Mouse (Mus musculus) heart, embryonic 16.5 days (tissue): ENCODE measurements around the gene Smdt1. TPM values are rescaled to one million over a fixed set of nuclear protein-coding genes. Genes with fewer than 3 reads are reported as not detected.
"Not testable (repeated sequence)": the region's sequence is repeated elsewhere in the genome, so short reads cannot be mapped to it uniquely, and the experiment has no call there.

Source experiments
- ATAC-seq: fragments of 200-750 bp; cut with Nextera tagmentation; replicated peaks from 2 replicates; pipeline ENCODE4 v1.8.0; 2017; ENCODE audit warnings: moderate number of reproducible peaks; ENCODE audit not compliant: insufficient read depth, low FRiP score; ENCODE audit errors: extremely low read depth
- H3K27ac ChIP-seq: fragments of 300-500 bp; sonication (generic); 2 replicates; pipeline ENCODE4 v1.5.1; 2014; ENCODE audit warnings: mild to moderate bottlenecking, low read length, control low read depth, moderate library complexity
- H3K27me3 ChIP-seq: fragments of 300-500 bp; sonication (generic); 2 replicates; pipeline ENCODE4 v1.6.1; 2014; ENCODE audit warnings: low read length, mixed read lengths; ENCODE audit not compliant: control insufficient read depth, insufficient read depth
- H3K36me3 ChIP-seq: fragments of 300-500 bp; sonication (generic); 2 replicates; pipeline ENCODE4 v1.6.1; 2014; ENCODE audit not compliant: control insufficient read depth, insufficient read depth
- H3K4me1 ChIP-seq: fragments of 300-500 bp; sonication (generic); 2 replicates; pipeline ENCODE4 v1.6.1; 2014; ENCODE audit warnings: low read length, mixed read lengths; ENCODE audit not compliant: control insufficient read depth, insufficient read depth
- H3K4me2 ChIP-seq: fragments of 300-500 bp; sonication (generic); 2 replicates; pipeline ENCODE4 v1.6.1; 2014; ENCODE audit warnings: low read depth, mild to moderate bottlenecking, control low read depth, low read length
- H3K4me3 ChIP-seq: fragments of 300-500 bp; sonication (generic); 2 replicates; pipeline ENCODE4 v1.5.1; 2014; ENCODE audit warnings: mild to moderate bottlenecking, control low read depth, low read length
- H3K9ac ChIP-seq: fragments of 300-500 bp; sonication (generic); 2 replicates; pipeline ENCODE4 v1.6.1; 2014; ENCODE audit warnings: low read length, control low read depth
- H3K9me3 ChIP-seq: fragments of 300-500 bp; sonication (generic); replicated peaks from 2 replicates; pipeline ENCODE4 v1.6.1; 2016; ENCODE audit warnings: low read length; ENCODE audit not compliant: control insufficient read depth
- WGBS: fragments of 180-500 bp; shearing (Covaris S2); extraction: QIAGEN DNeasy Blood & Tissue Kit; methylation state at CpG from one replicate; pipeline ENCODE4 v1.1.7; 2014; 5-methylcytosine and 5-hydroxymethylcytosine counted together
- microRNA-seq: library from miRNA; unstranded; fragments of <30 nt; microRNA quantifications from one replicate; pipeline ENCODE4, GENCODE M21; 2017
- polyA plus RNA-seq: library from polyadenylated mRNA; unstranded; fragments of >200 nt; fragmentation: Nextera tagmentation; extraction: Ambion mirVana; gene quantifications from 2 replicates; pipeline ENCODE4 v1.2.1, GENCODE M21; 2015

Smdt1 gene
- polyA plus RNA-seq, 1 experiment from 2014 or later = 340 TPM

GRCm38 (mm10) chr15:82382441-82382840 is 43.7 kb downstream of the Smdt1 start:
- no peak for ATAC-seq
- Histone ChIP-seq H3K9me3 (0 out of 2 replicates have a peak, but pooled peaks cover 3% of the 10 kb centered on the region), H3K36me3 (no peaks in the 10 kb centered on the region), H3K27ac (no peak overlapping the region), H3K4me2 (no peak overlapping the region), H3K9ac (no peak overlapping the region), H3K4me3 (no peak overlapping the region), H3K4me1 (peaks cover 19% of the 10 kb centered on the region), H3K27me3 (no peaks in the 10 kb centered on the region)
- 92% methylated on average over 2 of the region's 2 CpGs for WGBS

GRCm38 (mm10) chr15:82385729-82386128 is 47.0 kb downstream of the Smdt1 start:
- H3K9ac ChIP-seq = no peak overlapping the region
- 0 out of 2 replicates have a peak, but pooled peaks cover 3% of the 10 kb centered on the region for H3K9me3 ChIP-seq
- H3K27ac ChIP-seq = no peak overlapping the region
- 85% methylated on average over 2 of the region's 2 CpGs for WGBS
- no peak overlapping the region for H3K4me3 ChIP-seq
- no peaks in the 10 kb centered on the region for H3K36me3 ChIP-seq
- peaks cover 5% of the 10 kb centered on the region; the same call in 1 of the 2 replicates for H3K4me1 ChIP-seq
- H3K27me3 ChIP-seq = no peaks in the 10 kb centered on the region
- no peak for ATAC-seq
- no peak overlapping the region for H3K4me2 ChIP-seq

DNA sequence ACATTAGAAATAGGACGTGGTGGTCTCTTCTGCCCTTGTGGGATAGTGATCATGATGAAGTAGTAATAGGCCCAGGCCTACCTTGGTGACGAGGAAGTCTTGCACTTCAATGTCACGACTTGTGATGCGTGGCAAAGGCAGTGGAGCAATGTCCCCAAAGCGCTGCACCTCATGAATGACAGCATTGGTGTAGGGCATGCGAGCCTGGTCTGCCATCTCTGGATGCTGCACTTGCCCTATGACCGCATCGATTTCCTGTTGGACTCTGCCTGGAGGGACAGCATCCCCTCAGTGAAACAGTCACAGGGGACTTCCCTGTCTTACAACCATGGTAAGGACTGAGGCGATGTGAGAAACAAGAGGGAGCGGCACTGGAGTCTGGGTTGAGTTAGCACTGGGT is 51.2 kb downstream of the Smdt1 start:
- H3K4me2 ChIP-seq, H3K4me1 ChIP-seq, H3K9ac ChIP-seq, H3K9me3 ChIP-seq, H3K27ac ChIP-seq, H3K36me3 ChIP-seq, H3K27me3 ChIP-seq, ATAC-seq, H3K4me3 ChIP-seq: not testable (repeated sequence)
- 85% methylated on average over 10 of the region's 10 CpGs for WGBS

- not testable (repeated sequence) for H3K9me3 ChIP-seq, ATAC-seq, H3K36me3 ChIP-seq, H3K9ac ChIP-seq, H3K4me3 ChIP-seq, H3K4me1 ChIP-seq, H3K27ac ChIP-seq, H3K27me3 ChIP-seq, H3K4me2 ChIP-seq
- WGBS = 80% methylated on average over 2 of the region's 2 CpGs
Observed at GRCm38 (mm10) chr15:82393922-82394321, 55.2 kb downstream of the Smdt1 start, which contains the start of gene Cyp2d11. TSS of gene Cyp2d11 (minus strand) at chr15:82394022.

GRCm38 (mm10) chr15:82395955-82396354 is 57.2 kb downstream of the Smdt1 start:
- H3K4me3 ChIP-seq, H3K36me3 ChIP-seq, H3K9me3 ChIP-seq, H3K9ac ChIP-seq, H3K27me3 ChIP-seq, H3K4me1 ChIP-seq, H3K4me2 ChIP-seq, ATAC-seq, H3K27ac ChIP-seq: not testable (repeated sequence)
- 79% methylated on average over 3 of the region's 3 CpGs for WGBS

Small RNAs within 50 kb of the gene (microRNA-seq; reads per million reads assigned to microRNA genes)
- not detected for gene Mir7684

Other genes starting within 250 kb of the Smdt1 start
- gene Ccdc134, start 211.0 kb upstream of the Smdt1 start, polyA plus RNA-seq = 9.9 and 11.7 TPM in 2 replicates
- 91.6 and 92.0 TPM in 2 replicates for gene Srebf2, start 191.8 kb upstream of the Smdt1 start, polyA plus RNA-seq
- gene Shisa8, start 126.1 kb upstream of the Smdt1 start, polyA plus RNA-seq = 0.15 and 0.32 TPM in 2 replicates
- 0.18 TPM in 1 of 2 replicates, not detected in the other for gene Tnfrsf13c, start 114.6 kb upstream of the Smdt1 start, polyA plus RNA-seq
- 50.8 and 57.2 TPM in 2 replicates for gene Cenpm, start 94.2 kb upstream of the Smdt1 start, polyA plus RNA-seq
- not detected in 2 replicates for gene 1500009C09Rik, start 86.6 kb upstream of the Smdt1 start, polyA plus RNA-seq
- gene Sept3, start 64.1 kb upstream of the Smdt1 start, polyA plus RNA-seq = 3.9 and 4.1 TPM in 2 replicates
- gene Wbp2nl, start 40.0 kb upstream of the Smdt1 start, polyA plus RNA-seq = 0.17 and 0.22 TPM in 2 replicates
- 44.1 and 47.8 TPM in 2 replicates for gene Naga, start within 50 bp of the Smdt1 start, polyA plus RNA-seq
- 8.1 and 9.4 TPM in 2 replicates for gene Pheta2, start within 50 bp of the Smdt1 start, polyA plus RNA-seq
- gene Ndufa6, start 15.4 kb downstream of the Smdt1 start, polyA plus RNA-seq = 604 and 609 TPM in 2 replicates
- 13.6 and 15.7 TPM in 2 replicates for gene Cyp2d22, start 41.3 kb downstream of the Smdt1 start, polyA plus RNA-seq
- gene Cyp2d11, start 55.1 kb downstream of the Smdt1 start, polyA plus RNA-seq = not detected in 2 replicates
- gene Cyp2d10, start 68.2 kb downstream of the Smdt1 start, polyA plus RNA-seq = 0.33 TPM in 1 of 2 replicates, not detected in the other
- not detected in 2 replicates for gene Cyp2d9, start 94.5 kb downstream of the Smdt1 start, polyA plus RNA-seq
- not detected in 2 replicates for gene Cyp2d12, start 216.1 kb downstream of the Smdt1 start, polyA plus RNA-seq